Mouse (Mus musculus): ENCODE results near the gene Cnr1. TPM values are rescaled to one million over a fixed set of nuclear protein-coding genes. Genes with fewer than 3 reads are reported as not detected.

Gene Cnr1
- polyA plus RNA-seq (2012; rRNA removed) = 0.14 and 0.15 TPM in 2 replicates

DNA sequence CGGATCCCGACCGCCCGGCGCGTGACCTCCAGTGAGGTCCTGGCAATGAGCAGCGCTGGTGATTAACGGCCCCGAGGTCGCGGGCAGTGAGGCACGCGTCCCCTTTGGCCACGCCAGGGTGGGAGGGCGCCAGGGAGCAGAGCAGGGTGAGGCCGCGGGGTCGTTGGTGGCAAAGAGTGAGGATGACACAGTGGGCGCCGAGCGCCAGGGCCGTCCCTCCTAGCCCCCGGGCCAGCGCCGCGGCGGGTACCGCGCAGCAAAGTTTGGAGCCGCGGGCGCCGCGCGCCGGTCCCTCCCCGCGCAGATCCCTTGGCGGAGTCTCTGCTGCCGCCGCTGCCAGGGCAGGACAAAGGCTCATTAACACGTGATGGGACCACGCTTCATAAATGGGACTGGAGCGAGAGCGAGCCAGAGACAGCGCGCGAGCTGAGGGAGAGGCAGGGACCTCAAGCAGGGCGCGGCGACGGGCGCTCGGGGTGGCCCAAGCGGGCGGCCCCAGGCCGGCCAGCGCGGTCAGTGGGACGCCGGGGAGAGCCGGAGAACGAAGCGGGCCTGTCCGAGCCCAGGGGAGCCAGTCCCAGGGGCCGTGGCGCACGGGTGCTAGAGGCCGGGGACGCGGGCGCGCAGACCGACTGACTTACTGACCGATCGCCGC is at the start of gene Cnr1:
TSS of gene Cnr1 (plus strand) at position 360 of the 655 bp plus-strand sequence.
- TF ChIP-seq CTCF (conservative IDR thresholded peaks at IDR 0.05; ENCODE audit: insufficient read depth, insufficient read length, low read depth, low read length) (no peak), POLR2A (IDR thresholded peaks at IDR 0.05; ENCODE audit: low read depth, low read length) (no peak)
- WGBS = 1% methylated on average over 64 of the region's 77 CpGs
- peaks cover 2% of the 10 kb centered on the region; the same call in 1 of the 2 replicates for H3K27me3 ChIP-seq (replicated peaks; ENCODE audit: control insufficient read depth, insufficient read depth, low read length)
- no peak within 1 kb of the TSS for H3K27ac ChIP-seq (ENCODE audit: insufficient read depth, low read depth, low read length)
- H3K4me1 ChIP-seq (ENCODE audit: control insufficient read depth, insufficient read depth, low read length) = no peaks in the 10 kb centered on the region
- peak; percentile 55 for DNase-seq
- peak within 1 kb of the TSS; percentile 69 for H3K4me3 ChIP-seq (ENCODE audit: insufficient read depth, low read depth, low read length)
- H3K36me3 ChIP-seq (ENCODE audit: control insufficient read depth, insufficient read depth, low read length) = no peaks in the 10 kb centered on the region

DNA sequence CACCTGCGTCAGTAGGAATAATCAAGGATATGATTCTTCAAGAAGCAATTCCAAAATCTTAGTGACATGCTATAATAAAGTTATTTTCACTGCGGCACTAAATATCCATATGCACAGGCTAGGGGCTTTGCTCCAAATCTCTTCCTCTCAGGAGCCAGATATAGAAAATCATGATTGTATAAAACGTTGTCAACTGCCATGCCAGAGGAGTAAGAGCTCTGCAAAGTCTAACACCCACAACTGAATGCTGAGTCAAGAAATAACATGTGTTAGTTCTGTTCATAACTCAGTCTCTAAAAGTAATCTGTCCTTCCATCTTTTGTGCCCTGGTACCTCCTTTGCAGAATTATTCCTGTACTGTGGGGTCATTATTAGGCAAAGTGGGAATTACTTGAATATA is 44.4 kb upstream of the Cnr1 start:
- no peak for DNase-seq
- Histone ChIP-seq H3K4me1 (ENCODE audit: control insufficient read depth, insufficient read depth, low read length) (no peaks in the 10 kb centered on the region), H3K4me3 (ENCODE audit: insufficient read depth, low read depth, low read length) (no peak overlapping the region), H3K36me3 (ENCODE audit: control insufficient read depth, insufficient read depth, low read length) (no peaks in the 10 kb centered on the region), H3K27me3 (replicated peaks; ENCODE audit: control insufficient read depth, insufficient read depth, low read length) (no peaks in the 10 kb centered on the region), H3K27ac (ENCODE audit: insufficient read depth, low read depth, low read length) (no peak overlapping the region)
- 94% methylated on average over 3 of the region's 3 CpGs for WGBS
- TF ChIP-seq POLR2A (IDR thresholded peaks at IDR 0.05; ENCODE audit: low read depth, low read length) (no peak), CTCF (conservative IDR thresholded peaks at IDR 0.05; ENCODE audit: insufficient read depth, insufficient read length, low read depth, low read length) (no peak)

- Histone ChIP-seq H3K4me3 (ENCODE audit: insufficient read depth, low read depth, low read length) (no peak overlapping the region), H3K36me3 (ENCODE audit: control insufficient read depth, insufficient read depth, low read length) (no peaks in the 10 kb centered on the region), H3K4me1 (ENCODE audit: control insufficient read depth, insufficient read depth, low read length) (no peaks in the 10 kb centered on the region), H3K27me3 (replicated peaks; ENCODE audit: control insufficient read depth, insufficient read depth, low read length) (no peaks in the 10 kb centered on the region), H3K27ac (ENCODE audit: insufficient read depth, low read depth, low read length) (no peak overlapping the region)
- TF ChIP-seq POLR2A (IDR thresholded peaks at IDR 0.05; ENCODE audit: low read depth, low read length) (no peak), CTCF (conservative IDR thresholded peaks at IDR 0.05; ENCODE audit: insufficient read depth, insufficient read length, low read depth, low read length) (no peak)
- 81% methylated on average over 3 of the region's 3 CpGs for WGBS
- no peak for DNase-seq
Observed at GRCm38 (mm10) chr4:33886026-33886425, 38.4 kb upstream of the Cnr1 start.

- TF ChIP-seq POLR2A (IDR thresholded peaks at IDR 0.05; ENCODE audit: low read depth, low read length) = no peak
- TF ChIP-seq CTCF (conservative IDR thresholded peaks at IDR 0.05; ENCODE audit: insufficient read depth, insufficient read length, low read depth, low read length) = no peak
- 65% methylated on average over 2 of the region's 2 CpGs for WGBS
Observed at GRCm38 (mm10) chr4:33889976-33890375, 34.4 kb upstream of the Cnr1 start.

DNA sequence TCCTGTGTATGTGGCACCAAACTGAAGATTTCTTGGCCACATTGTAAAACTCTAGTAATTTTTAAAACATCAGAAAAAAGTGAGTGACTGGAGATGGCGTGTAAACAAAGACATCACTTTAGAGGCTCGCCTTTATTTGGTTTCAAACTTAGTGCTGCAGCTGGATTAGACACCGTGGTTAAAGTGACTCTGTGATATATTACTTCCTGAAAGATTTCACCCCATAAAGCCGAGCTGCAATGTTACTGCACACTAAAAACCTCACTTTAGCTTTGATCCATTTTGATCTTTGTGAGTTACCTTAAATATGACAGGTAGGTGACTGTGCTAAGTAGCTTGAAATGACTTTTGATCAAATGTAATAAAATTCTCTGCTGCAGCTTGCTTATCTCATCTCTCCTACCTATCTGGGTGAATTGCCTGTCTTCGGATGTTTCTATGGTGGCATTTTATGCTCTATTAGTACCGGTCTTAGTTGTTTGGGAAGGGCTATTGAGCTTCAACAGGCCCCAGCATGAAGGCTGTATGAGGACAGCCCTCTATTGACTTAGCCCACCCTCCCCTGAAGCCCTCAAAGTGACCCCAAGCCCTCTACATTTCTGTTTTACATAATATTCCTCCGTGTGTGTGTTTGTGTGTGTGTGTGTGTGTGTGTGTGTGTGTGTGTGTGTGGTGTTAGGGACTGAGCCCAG is 32.1 kb upstream of the Cnr1 start:
- no peak for DNase-seq
- Histone ChIP-seq H3K36me3 (ENCODE audit: control insufficient read depth, insufficient read depth, low read length) (no peaks in the 10 kb centered on the region), H3K27ac (ENCODE audit: insufficient read depth, low read depth, low read length) (no peak overlapping the region), H3K4me1 (ENCODE audit: control insufficient read depth, insufficient read depth, low read length) (no peaks in the 10 kb centered on the region), H3K4me3 (ENCODE audit: insufficient read depth, low read depth, low read length) (no peak overlapping the region), H3K27me3 (replicated peaks; ENCODE audit: control insufficient read depth, insufficient read depth, low read length) (no peaks in the 10 kb centered on the region)
- 27% methylated on average over 7 of the region's 7 CpGs for WGBS
- no peak for TF ChIP-seq POLR2A (IDR thresholded peaks at IDR 0.05; ENCODE audit: low read depth, low read length)
- no peak for TF ChIP-seq CTCF (conservative IDR thresholded peaks at IDR 0.05; ENCODE audit: insufficient read depth, insufficient read length, low read depth, low read length)

More at GRCm38 (mm10) chr4:33889976-33890375, 34.4 kb upstream of the Cnr1 start:
- H3K27ac ChIP-seq (ENCODE audit: insufficient read depth, low read depth, low read length) = no peak overlapping the region
- H3K27me3 ChIP-seq (replicated peaks; ENCODE audit: control insufficient read depth, insufficient read depth, low read length) = no peaks in the 10 kb centered on the region
- H3K4me1 ChIP-seq (ENCODE audit: control insufficient read depth, insufficient read depth, low read length) = no peaks in the 10 kb centered on the region
- H3K36me3 ChIP-seq (ENCODE audit: control insufficient read depth, insufficient read depth, low read length) = no peaks in the 10 kb centered on the region
- no peak overlapping the region for H3K4me3 ChIP-seq (ENCODE audit: insufficient read depth, low read depth, low read length)
- DNase-seq = peak; percentile 2

DNA sequence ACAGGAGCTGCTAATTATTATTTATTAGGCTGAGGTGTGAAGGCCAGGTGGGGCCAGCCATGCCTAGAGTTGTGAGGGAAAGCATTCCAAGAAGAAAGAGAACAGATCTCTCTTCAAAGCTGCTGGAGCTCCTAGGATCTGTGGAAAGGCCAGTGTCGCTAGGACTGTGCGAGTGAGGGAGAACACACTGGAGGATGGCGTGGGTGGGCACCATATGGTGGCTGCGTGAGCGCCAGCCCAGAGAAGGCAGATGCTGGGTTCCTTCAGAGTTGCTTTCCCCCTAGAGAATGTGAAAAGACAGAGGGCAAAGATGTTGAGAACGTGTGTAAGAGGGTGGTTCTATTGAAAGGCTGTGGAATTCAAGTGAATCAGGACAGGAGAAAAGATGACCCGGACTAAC is 30.6 kb upstream of the Cnr1 start:
- no peak overlapping the region for H3K27ac ChIP-seq (ENCODE audit: insufficient read depth, low read depth, low read length)
- H3K27me3 ChIP-seq (replicated peaks; ENCODE audit: control insufficient read depth, insufficient read depth, low read length) = no peaks in the 10 kb centered on the region
- no peak for DNase-seq
- H3K36me3 ChIP-seq (ENCODE audit: control insufficient read depth, insufficient read depth, low read length) = no peaks in the 10 kb centered on the region
- no peak for TF ChIP-seq POLR2A (IDR thresholded peaks at IDR 0.05; ENCODE audit: low read depth, low read length)
- TF ChIP-seq CTCF (conservative IDR thresholded peaks at IDR 0.05; ENCODE audit: insufficient read depth, insufficient read length, low read depth, low read length) = no peak
- 60% methylated on average over 7 of the region's 7 CpGs for WGBS
- no peak overlapping the region for H3K4me3 ChIP-seq (ENCODE audit: insufficient read depth, low read depth, low read length)
- H3K4me1 ChIP-seq (ENCODE audit: control insufficient read depth, insufficient read depth, low read length) = no peaks in the 10 kb centered on the region

- no peak overlapping the region for H3K27ac ChIP-seq (ENCODE audit: insufficient read depth, low read depth, low read length)
- H3K4me1 ChIP-seq (ENCODE audit: control insufficient read depth, insufficient read depth, low read length) = no peaks in the 10 kb centered on the region
- WGBS = 59% methylated on average over 8 of the region's 8 CpGs
- H3K27me3 ChIP-seq (replicated peaks; ENCODE audit: control insufficient read depth, insufficient read depth, low read length) = no peaks in the 10 kb centered on the region
- no peak for DNase-seq
- H3K4me3 ChIP-seq (ENCODE audit: insufficient read depth, low read depth, low read length) = no peak overlapping the region
- no peaks in the 10 kb centered on the region for H3K36me3 ChIP-seq (ENCODE audit: control insufficient read depth, insufficient read depth, low read length)
- no peak for TF ChIP-seq CTCF (conservative IDR thresholded peaks at IDR 0.05; ENCODE audit: insufficient read depth, insufficient read length, low read depth, low read length)
- no peak for TF ChIP-seq POLR2A (IDR thresholded peaks at IDR 0.05; ENCODE audit: low read depth, low read length)
Observed at GRCm38 (mm10) chr4:33895046-33895445, 29.3 kb upstream of the Cnr1 start.
